Mouse (Mus musculus) heart, adult 2 months (tissue): ENCODE measurements around the gene Gm8374. TPM values are rescaled to one million over a fixed set of nuclear protein-coding genes. Genes with fewer than 3 reads are reported as not detected.
A peak's percentile ranks its signal among the peaks of the same experiment; 100 is the strongest.
"Not testable (repeated sequence)": the region's sequence is repeated elsewhere in the genome, so short reads cannot be mapped to it uniquely, and the experiment has no call there.

Experiments used
- DNase-seq, 2 experiments: peaks; one replicate each; pipeline ENCODE4 v3.0.0; 2021
- H3K27ac ChIP-seq: fragments of 200-600 bp; 2 replicates; pipeline ENCODE4 v1.8.1; 2022
- H3K27me3 ChIP-seq: fragments of 200-500 bp; 2 replicates; pipeline ENCODE4 v1.6.1; 2012; ENCODE audit warnings: mild to moderate bottlenecking, low read length, inconsistent platforms, mixed read lengths; ENCODE audit not compliant: control insufficient read depth, insufficient read depth
- H3K36me3 ChIP-seq: fragments of 200-500 bp; 2 replicates; pipeline ENCODE4 v1.6.1; 2012; ENCODE audit warnings: low read length, inconsistent platforms; ENCODE audit not compliant: control insufficient read depth, insufficient read depth
- H3K4me1 ChIP-seq: fragments of 200-500 bp; 2 replicates; pipeline ENCODE4 v1.6.1; 2011; ENCODE audit warnings: low read length; ENCODE audit not compliant: control insufficient read depth, insufficient read depth
- H3K4me3 ChIP-seq: fragments of 200-600 bp; 2 replicates; pipeline ENCODE4 v1.8.1; 2022
- H3K79me2 ChIP-seq: fragments of 200-500 bp; replicated peaks from 2 replicates; pipeline ENCODE4 v1.6.1; 2012; ENCODE audit warnings: mild to moderate bottlenecking, inconsistent platforms, low read length, moderate library complexity, mixed read lengths; ENCODE audit not compliant: control insufficient read depth, insufficient read depth
- H3K9ac ChIP-seq: fragments of 200-500 bp; 2 replicates; pipeline ENCODE4 v1.6.1; 2012; ENCODE audit warnings: low read depth, mild to moderate bottlenecking, control low read depth, inconsistent platforms, low read length, mixed read lengths
- WGBS: fragments of 180-500 bp; shearing (Covaris S2); methylation state at CpG from one replicate; pipeline ENCODE4 v1.1.7; 2018; 5-methylcytosine and 5-hydroxymethylcytosine counted together
- intact Hi-C: fragments of 180-260 bp; cut with DNase I; formaldehyde crosslinking; loops from one replicate; pipeline ENCODE4 v1.15.1; 2025
- long read RNA-seq: library from polyadenylated mRNA; stranded (forward); transcript quantifications from one replicate; pipeline ENCODE4 v2.0.0, GENCODE M21; 2021
- polyA plus RNA-seq: library from polyadenylated mRNA; depleted of rRNA; stranded (reverse); fragments of >200 nt; gene quantifications from 2 replicates; pipeline ENCODE4 v1.2.3, GENCODE M21; 2012; rRNA removed
- total RNA-seq, 2 experiments: library from RNA; stranded (reverse); gene quantifications; 2 replicates each; pipeline ENCODE4 v1.2.3; 2021

The Gm8374 gene
- total RNA-seq (not detected), polyA plus RNA-seq (not detected in 2 replicates)
- long read RNA-seq: 0 reads

DNA sequence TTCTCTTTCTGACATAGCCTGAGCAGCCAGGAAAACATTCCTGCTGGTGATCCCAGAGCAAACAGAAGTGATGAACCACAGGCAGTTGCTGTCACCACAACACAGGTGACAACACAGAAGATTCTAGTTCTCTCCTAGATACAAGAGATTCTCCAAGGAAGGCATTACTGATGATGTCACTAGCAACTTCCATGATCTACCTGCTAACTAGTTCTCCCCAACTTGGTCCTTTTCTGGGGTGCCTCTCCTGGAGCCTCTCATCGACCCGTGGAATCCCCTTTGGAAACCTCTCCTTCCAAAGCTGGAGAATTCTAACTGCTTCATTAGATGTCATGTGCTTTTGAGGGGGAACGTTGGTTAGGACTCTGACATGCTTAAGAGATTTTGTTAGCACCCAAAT is at the start of gene Gm8374:
Gene Gm8374, minus strand, starts transcription at position 101 of the 400 bp plus-strand sequence.
- H3K36me3 ChIP-seq, intact Hi-C loops, H3K9ac ChIP-seq, H3K27ac ChIP-seq, H3K4me3 ChIP-seq, DNase-seq, H3K4me1 ChIP-seq, H3K79me2 ChIP-seq, H3K27me3 ChIP-seq: not testable (repeated sequence)
- 83% methylated on average over 3 of the region's 3 CpGs for WGBS

DNA sequence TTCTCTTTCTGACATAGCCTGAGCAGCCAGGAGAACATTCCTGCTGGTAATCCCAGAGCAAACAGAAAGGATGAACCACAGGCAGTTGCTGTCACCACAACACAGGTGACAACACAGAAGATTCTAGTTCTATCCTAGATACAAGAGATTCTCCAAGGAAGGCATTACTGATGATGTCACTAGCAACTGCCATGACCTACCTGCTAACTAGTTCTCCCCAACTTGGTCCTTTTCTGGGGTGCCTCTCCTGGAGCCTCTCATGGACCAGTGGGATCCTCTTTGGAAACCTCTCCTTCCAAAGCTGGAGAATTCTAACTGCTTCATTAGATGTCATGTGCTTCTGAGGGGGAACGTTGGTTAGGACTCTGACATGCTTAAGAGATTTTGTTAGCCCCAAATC is 32.6 kb downstream of the Gm8374 start, which contains the start of gene Gm5797:
Gene Gm5797, minus strand, starts transcription at position 101 of the 400 bp plus-strand sequence.
- H3K27me3 ChIP-seq, H3K4me3 ChIP-seq, H3K4me1 ChIP-seq, DNase-seq, H3K9ac ChIP-seq, H3K79me2 ChIP-seq, H3K36me3 ChIP-seq, intact Hi-C loops, H3K27ac ChIP-seq: not testable (repeated sequence)
- no CpG with 5 or more reads among the region's 1 CpGs for WGBS

DNA sequence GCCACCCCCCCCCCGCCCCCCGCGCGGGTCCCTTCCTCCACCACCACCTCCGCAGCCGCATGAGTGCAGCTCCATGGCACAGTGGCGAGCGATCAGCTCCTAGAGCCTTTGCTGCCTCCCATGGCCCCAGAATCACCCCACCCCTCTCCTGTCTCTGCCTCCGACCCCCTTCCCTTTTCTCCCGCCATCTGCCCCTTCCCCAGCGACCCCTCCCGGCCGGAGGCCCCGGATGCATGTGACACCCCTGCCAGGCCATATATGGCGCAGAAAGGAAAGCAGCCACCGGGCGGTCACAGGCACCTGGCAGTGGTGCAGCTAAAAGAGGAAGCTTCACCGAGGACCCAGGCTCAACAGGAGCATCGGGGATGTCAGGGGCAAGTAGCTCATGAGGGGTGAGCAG is 49.8 kb downstream of the Gm8374 start:
- H3K36me3 ChIP-seq, H3K79me2 ChIP-seq, H3K4me1 ChIP-seq, H3K27me3 ChIP-seq, intact Hi-C loops: not testable (repeated sequence)
- Histone ChIP-seq H3K27ac (peak overlapping the region; percentile 38; the same call in 1 of the 2 replicates), H3K4me3 (peak overlapping the region; percentile 29; the same call in 1 of the 2 replicates), H3K9ac (peak overlapping the region; percentile 39)
- WGBS: 1% methylated on average over 15 of the region's 19 CpGs
- peak; percentile 10 to 24 for DNase-seq

DNA sequence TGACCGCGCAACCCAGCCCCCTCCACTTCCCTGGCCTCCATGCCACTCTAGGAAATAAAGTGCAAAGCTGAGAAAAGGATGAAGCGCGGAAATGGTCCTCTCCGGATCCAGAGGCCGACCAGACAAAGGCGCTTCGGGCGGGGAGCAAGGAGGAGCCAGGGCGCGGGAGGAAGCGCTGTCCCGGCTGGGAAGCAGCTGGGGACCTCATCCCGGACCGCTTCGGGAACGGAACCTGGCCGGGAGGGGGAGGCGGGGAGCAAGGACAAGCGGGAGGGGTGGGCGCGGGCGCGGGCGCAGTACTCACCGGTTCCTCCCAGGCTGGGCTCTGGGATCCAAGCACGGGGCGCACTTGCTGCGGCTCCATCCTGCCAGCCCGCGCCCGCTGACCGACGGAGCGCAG is 50.3 kb downstream of the Gm8374 start, which contains the start of gene Gm3739:
Gene Gm3739, minus strand, starts transcription at position 389 of the 400 bp plus-strand sequence.
- 2% methylated on average over 15 of the region's 35 CpGs for WGBS
- peak within 1 kb of the TSS; percentile 29; the same call in 1 of the 2 replicates for H3K4me3 ChIP-seq
- H3K79me2 ChIP-seq, H3K4me1 ChIP-seq, H3K27me3 ChIP-seq, intact Hi-C loops, H3K36me3 ChIP-seq: not testable (repeated sequence)
- peak within 1 kb of the TSS; percentile 38; the same call in 1 of the 2 replicates for H3K27ac ChIP-seq
- H3K9ac ChIP-seq: peak within 1 kb of the TSS; percentile 45
- peak; percentile 24 to 28 for DNase-seq

Other genes starting within 250 kb of the Gm8374 start
- gene Gm6676, start 239.7 kb downstream of the Gm8374 start, total RNA-seq: not detected
- not detected in 2 replicates for gene Gm6676, start 239.7 kb downstream of the Gm8374 start, polyA plus RNA-seq
- gene Gm3512, start 190.6 kb downstream of the Gm8374 start, total RNA-seq: under 1 TPM in 1 of 2 experiments, not detected in 1; 0.11 TPM
- gene Gm3512, start 190.6 kb downstream of the Gm8374 start, polyA plus RNA-seq: 0.21 TPM in 1 of 2 replicates, not detected in the other
- gene Gm16434, start 170.6 kb downstream of the Gm8374 start, total RNA-seq: not detected
- gene Gm16434, start 170.6 kb downstream of the Gm8374 start, polyA plus RNA-seq: not detected in 2 replicates
- not detected for gene Gm3727, start 100.4 kb downstream of the Gm8374 start, total RNA-seq
- gene Gm3727, start 100.4 kb downstream of the Gm8374 start, polyA plus RNA-seq: not detected in 2 replicates
- under 1 TPM in 1 of 2 experiments, not detected in 1; 0.16 TPM for gene Gm3739, start 50.1 kb downstream of the Gm8374 start, total RNA-seq
- gene Gm3739, start 50.1 kb downstream of the Gm8374 start, polyA plus RNA-seq: 0.18 TPM in 1 of 2 replicates, not detected in the other
- not detected for gene Gm5797, start 32.7 kb downstream of the Gm8374 start, total RNA-seq
- gene Gm5797, start 32.7 kb downstream of the Gm8374 start, polyA plus RNA-seq: not detected in 2 replicates
- gene Gm3755, start 85.8 kb upstream of the Gm8374 start, total RNA-seq: not detected
- gene Gm3755, start 85.8 kb upstream of the Gm8374 start, polyA plus RNA-seq: not detected in 2 replicates
- not detected for gene Gm3752, start 118.6 kb upstream of the Gm8374 start, total RNA-seq
- gene Gm3752, start 118.6 kb upstream of the Gm8374 start, polyA plus RNA-seq: 0.18 TPM in 1 of 2 replicates, not detected in the other
- gene Gm3558, start 203.4 kb upstream of the Gm8374 start, total RNA-seq: 1 to 10 TPM in 1 of 2 experiments, under 1 TPM in 1; 0.91 to 1.1 TPM
- 0.23 and 0.45 TPM in 2 replicates for gene Gm3558, start 203.4 kb upstream of the Gm8374 start, polyA plus RNA-seq
- gene Gm10338, start 230.5 kb upstream of the Gm8374 start, total RNA-seq: not detected
- gene Gm10338, start 230.5 kb upstream of the Gm8374 start, polyA plus RNA-seq: not detected in 2 replicates